Mouse (Mus musculus): ENCODE measurements at regions not wholly inside any gene's neighbourhood (a gene's known extent, or its start where the extent isn't known, plus 50 kb on each side); places are given as distances from the start of the nearest gene placed in this dataset.

DNA sequence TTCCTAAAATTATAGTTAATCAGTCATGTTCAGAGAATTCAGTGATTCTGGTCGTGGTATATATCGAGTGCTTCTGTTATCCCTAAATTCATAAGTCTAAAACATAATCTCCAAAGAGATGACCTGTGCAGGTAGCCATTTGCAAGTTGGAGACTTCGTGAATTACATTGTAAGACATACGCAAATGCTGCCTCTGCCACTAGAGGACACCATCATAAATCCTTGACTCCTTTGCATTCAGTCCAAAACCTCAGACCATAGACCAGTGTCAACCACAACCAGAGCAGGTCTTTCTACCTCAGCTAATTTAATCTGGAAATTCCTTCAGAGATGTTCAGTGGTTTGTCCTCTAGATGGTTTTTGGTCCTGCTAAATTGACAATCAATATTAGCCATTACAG lies 302.8 kb upstream of the Zic4 start:
- TF ChIP-seq CTCF (IDR thresholded peaks at IDR 0.05 in 2 of 3, conservative IDR thresholded peaks at IDR 0.05 in 1 of 3; ENCODE audit: control insufficient read depth in 1 of 3, insufficient read depth in 1 of 3, low read depth in 2 of 3, low read length in 3 of 3, poor library complexity in 1 of 3, severe bottlenecking in 1 of 3): no peak
- no peak for TF ChIP-seq MXI1 (IDR thresholded peaks at IDR 0.05; ENCODE audit: low read depth, low read length)
- TF ChIP-seq MYC (IDR thresholded peaks at IDR 0.05; ENCODE audit: low read depth, low read length): no peak
- TF ChIP-seq EP300 (IDR thresholded peaks at IDR 0.05; ENCODE audit: low read depth in 1 of 2, low read length in 2 of 2): no peak
- no peak for TF ChIP-seq POLR2A (IDR thresholded peaks at IDR 0.05; ENCODE audit: control insufficient read depth in 1 of 2, insufficient read depth in 1 of 2, low read depth in 1 of 2, low read length in 2 of 2, poor library complexity in 1 of 2)
- no peak for TF ChIP-seq ZMIZ1 (IDR thresholded peaks at IDR 0.05; ENCODE audit: low read depth, low read length)
- TF ChIP-seq TCF12 (IDR thresholded peaks at IDR 0.05; ENCODE audit: low read depth, low read length): no peak
- TF ChIP-seq CHD1 (IDR thresholded peaks at IDR 0.05; ENCODE audit: low read depth, low read length): no peak
- TF ChIP-seq ZKSCAN1 (IDR thresholded peaks at IDR 0.05; ENCODE audit: low read depth, low read length): no peak
- no peak for TF ChIP-seq JUND (IDR thresholded peaks at IDR 0.05; ENCODE audit: low read depth, low read length)
- no peak for TF ChIP-seq UBTF (IDR thresholded peaks at IDR 0.05; ENCODE audit: borderline replicate concordance, insufficient read depth, low read depth, low read length)

Measured in MEL (cell line).